Mouse (Mus musculus): ENCODE measurements at regions not wholly inside any gene's neighbourhood (a gene's known extent, or its start where the extent isn't known, plus 50 kb on each side); places are given as distances from the start of the nearest gene placed in this dataset.

DNA sequence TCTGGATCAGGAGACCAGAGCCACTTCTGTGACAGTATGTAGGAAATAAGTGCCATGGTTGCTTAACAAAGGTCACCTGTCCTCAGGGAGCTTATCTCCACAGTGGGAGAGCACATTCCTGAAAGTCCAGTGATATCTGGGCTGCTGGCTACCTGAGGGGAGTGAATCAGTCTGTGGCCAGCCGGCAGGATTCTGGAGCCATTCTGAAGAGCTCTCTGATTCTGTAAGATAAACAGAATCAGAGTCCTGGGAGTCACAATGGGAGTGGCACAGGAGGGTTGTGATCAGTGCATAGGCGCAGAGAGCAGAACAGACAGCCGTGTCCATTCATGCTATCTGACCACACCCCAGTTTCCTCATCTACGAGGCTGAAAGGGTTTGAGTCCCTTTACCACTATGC lies 116.0 kb upstream of the Slc22a23 start:
- Histone ChIP-seq H3K27ac (replicated peaks) (no peak overlapping the region), H3K4me3 (no peak overlapping the region), H3K27me3 (no peaks in the 10 kb centered on the region), H3K9ac (replicated peaks) (no peak overlapping the region), H3K9me3 (no peaks in the 10 kb centered on the region), H3K4me1 (peaks cover 11% of the 10 kb centered on the region), H3K4me2 (replicated peaks) (no peak overlapping the region), H3K36me3 (no peaks in the 10 kb centered on the region)
- ATAC-seq (replicated peaks): no peak
- 53% methylated on average over 4 of the region's 4 CpGs for WGBS

DNA sequence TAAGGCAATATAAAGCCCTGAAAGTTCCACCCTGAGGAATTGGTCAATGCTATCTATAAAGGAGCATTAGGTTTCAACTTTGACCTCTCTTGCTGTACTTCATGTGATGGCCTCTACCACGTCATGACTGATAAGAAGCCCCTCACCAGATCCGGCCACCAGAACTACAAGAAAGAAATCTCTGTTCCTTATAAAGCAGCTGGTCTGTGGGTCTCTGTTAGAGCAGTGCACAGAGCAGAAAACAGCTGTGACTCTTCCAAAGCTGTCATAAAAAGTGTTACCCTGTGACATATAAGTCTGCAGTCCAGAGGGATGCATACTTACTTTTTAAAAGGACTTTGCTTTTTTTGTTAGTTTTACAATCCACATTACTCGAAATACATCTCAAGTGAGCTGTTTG lies 111.1 kb upstream of the Slc22a23 start:
- H3K4me1 ChIP-seq: no peaks in the 10 kb centered on the region
- H3K9me3 ChIP-seq: no peaks in the 10 kb centered on the region
- H3K27me3 ChIP-seq: no peaks in the 10 kb centered on the region
- H3K36me3 ChIP-seq: no peaks in the 10 kb centered on the region
- no peak overlapping the region for H3K4me3 ChIP-seq
- H3K27ac ChIP-seq (replicated peaks): no peak overlapping the region
- H3K9ac ChIP-seq (replicated peaks): no peak overlapping the region
- no peak overlapping the region for H3K4me2 ChIP-seq (replicated peaks)
- WGBS: 85% methylated on average over 3 of the region's 3 CpGs
- ATAC-seq (replicated peaks): no peak

DNA sequence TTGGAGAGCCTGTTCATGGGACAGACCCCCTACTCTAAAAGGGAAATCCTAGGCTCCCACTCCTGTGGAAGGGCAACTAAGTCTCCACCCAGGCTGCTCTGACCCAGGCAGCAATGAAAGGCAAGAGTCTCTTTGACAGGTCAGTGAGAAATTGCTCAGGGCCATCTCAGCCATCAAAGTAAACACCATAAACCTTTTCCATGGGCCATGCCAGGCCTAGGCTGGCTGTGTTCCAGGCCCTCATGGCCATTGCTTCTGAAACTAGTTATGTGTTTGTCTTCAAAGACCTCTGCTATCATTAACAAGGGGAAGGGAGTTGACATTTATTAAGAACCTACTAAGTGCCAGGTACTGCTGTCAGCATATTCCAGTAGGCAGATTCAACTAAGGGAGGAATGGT lies 101.8 kb upstream of the Slc22a23 start:
- H3K4me1 ChIP-seq: no peaks in the 10 kb centered on the region
- H3K9me3 ChIP-seq: no peaks in the 10 kb centered on the region
- H3K27ac ChIP-seq (replicated peaks): no peak overlapping the region
- ATAC-seq (replicated peaks): no peak
- H3K36me3 ChIP-seq: no peaks in the 10 kb centered on the region
- H3K27me3 ChIP-seq: no peaks in the 10 kb centered on the region
- H3K4me3 ChIP-seq: no peak overlapping the region
- no peak overlapping the region for H3K9ac ChIP-seq (replicated peaks)
- no peak overlapping the region for H3K4me2 ChIP-seq (replicated peaks)

DNA sequence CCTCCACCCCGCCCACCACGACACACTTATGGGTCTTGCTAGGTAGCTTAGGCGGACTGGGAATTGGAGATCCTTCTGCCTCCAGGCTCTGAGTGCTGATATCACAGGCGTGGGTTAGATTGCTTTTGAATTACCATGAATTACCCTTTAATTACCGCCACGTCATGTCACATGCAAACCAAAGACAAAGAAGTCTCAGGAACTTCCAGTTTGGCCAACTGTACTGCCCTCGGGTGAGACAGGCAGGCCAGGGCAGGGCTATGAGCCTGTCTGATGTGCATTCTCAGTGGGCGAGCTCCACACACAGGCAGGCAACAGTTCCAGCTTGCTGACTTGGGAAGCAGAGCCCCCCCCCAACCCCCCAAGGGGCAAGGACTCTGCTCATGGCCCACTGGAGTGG lies 101.3 kb upstream of the Slc22a23 start:
- 72% methylated on average over 8 of the region's 8 CpGs for WGBS
- Histone ChIP-seq H3K4me3 (no peak overlapping the region), H3K9me3 (no peaks in the 10 kb centered on the region), H3K4me1 (no peaks in the 10 kb centered on the region), H3K27me3 (no peaks in the 10 kb centered on the region), H3K9ac (replicated peaks) (no peak overlapping the region), H3K36me3 (no peaks in the 10 kb centered on the region), H3K4me2 (replicated peaks) (no peak overlapping the region), H3K27ac (replicated peaks) (no peak overlapping the region)
- ATAC-seq (replicated peaks): no peak

DNA sequence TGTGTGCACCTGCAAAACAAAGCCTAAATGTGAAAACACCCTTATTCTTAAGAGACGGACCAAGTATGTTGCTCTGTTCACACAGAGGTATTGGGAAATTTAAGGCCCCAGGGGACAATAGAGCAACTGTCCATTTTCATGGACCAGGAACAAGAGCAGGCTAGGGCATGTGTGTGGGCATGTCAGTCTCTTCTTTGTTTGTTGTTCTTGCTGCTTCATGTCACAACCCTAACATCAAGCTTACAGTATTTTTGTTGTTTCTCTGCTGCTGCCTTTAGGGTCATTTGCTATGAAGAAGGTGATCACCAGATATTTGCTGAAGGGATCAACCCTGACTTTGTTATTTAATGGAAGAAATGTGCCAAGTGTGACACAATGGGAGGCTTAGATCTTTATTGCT lies 96.4 kb upstream of the Slc22a23 start:
- Histone ChIP-seq H3K4me2 (replicated peaks) (no peak overlapping the region), H3K9me3 (no peaks in the 10 kb centered on the region), H3K27me3 (no peaks in the 10 kb centered on the region), H3K27ac (replicated peaks) (no peak overlapping the region), H3K9ac (replicated peaks) (no peak overlapping the region), H3K36me3 (no peaks in the 10 kb centered on the region), H3K4me1 (no peaks in the 10 kb centered on the region), H3K4me3 (no peak overlapping the region)
- WGBS: 56% methylated on average over 1 of the region's 1 CpGs
- ATAC-seq (replicated peaks): no peak

DNA sequence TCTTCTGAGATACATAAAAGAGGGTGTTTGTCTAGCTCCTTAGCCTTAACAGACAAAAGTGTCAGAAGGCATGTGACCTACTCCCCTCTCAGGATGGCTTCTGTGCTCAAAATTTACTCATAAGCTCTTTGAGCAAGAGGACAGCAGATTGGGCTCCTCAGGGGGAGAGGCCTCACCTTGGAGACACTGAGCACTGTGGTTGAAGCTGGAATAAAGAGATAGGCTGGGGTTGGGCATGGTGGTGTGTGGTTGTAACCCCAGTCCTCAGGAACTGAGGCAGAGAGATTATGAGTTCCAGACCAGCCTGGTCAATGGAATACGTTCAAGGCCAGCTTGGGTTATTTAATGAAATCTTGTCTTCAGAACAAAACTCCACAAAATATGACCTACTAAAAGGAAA lies 82.5 kb upstream of the Slc22a23 start:
- Histone ChIP-seq H3K27me3 (no peaks in the 10 kb centered on the region), H3K4me3 (no peak overlapping the region), H3K4me2 (replicated peaks) (no peak overlapping the region), H3K9me3 (no peaks in the 10 kb centered on the region), H3K27ac (replicated peaks) (no peak overlapping the region), H3K36me3 (no peaks in the 10 kb centered on the region), H3K4me1 (no peaks in the 10 kb centered on the region), H3K9ac (replicated peaks) (no peak overlapping the region)
- 97% methylated on average over 1 of the region's 1 CpGs for WGBS
- ATAC-seq (replicated peaks): no peak

DNA sequence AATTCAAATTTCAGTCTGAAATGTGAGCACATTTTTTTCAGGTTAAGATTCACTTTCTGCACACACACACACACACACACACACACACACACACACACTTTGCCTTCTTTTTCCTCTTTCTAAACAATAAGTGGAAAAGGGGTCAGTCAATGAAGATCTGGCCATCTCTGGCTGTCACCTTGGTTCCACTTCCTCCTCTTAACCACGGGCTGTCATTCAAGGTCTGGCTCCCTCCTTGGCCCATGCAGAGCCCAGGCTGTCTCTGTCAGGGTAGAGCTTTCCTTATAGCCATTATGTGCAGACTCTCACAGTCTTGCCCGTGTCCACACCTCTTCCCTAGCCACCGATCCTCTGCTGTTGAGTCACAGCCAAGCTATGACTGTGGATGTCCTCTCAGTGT lies 79.9 kb upstream of the Slc22a23 start:
- WGBS: 82% methylated on average over 3 of the region's 3 CpGs
- Histone ChIP-seq H3K36me3 (no peaks in the 10 kb centered on the region), H3K9me3 (no peaks in the 10 kb centered on the region), H3K4me3 (no peak overlapping the region), H3K4me1 (no peaks in the 10 kb centered on the region), H3K4me2 (replicated peaks) (no peak overlapping the region), H3K27me3 (no peaks in the 10 kb centered on the region), H3K9ac (replicated peaks) (no peak overlapping the region), H3K27ac (replicated peaks) (no peak overlapping the region)
- no peak for ATAC-seq (replicated peaks)

DNA sequence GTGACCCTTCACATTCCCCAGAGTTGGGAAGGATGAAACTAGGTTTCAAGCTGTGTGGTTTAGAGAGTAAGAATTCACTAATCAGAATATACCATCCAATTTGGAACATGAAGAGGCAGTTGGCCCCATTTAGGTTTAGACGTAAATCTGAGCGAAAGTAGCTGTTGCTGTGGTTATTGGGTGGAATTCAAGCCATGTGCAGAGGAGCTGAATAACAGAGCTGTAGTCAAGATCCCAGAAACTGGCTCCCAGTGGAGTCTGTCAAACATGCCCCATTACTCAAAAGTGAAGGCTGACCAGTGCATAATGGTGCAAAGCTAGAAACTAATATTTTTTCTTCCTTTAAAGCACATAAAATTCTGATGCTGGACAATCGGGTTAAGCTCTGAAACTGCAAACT lies 76.7 kb upstream of the Slc22a23 start:
- ATAC-seq (replicated peaks): no peak
- no peak overlapping the region for H3K27ac ChIP-seq (replicated peaks)
- whole genome bisulfite sequencing: 64% methylated on average over 3 of the region's 3 CpGs

DNA sequence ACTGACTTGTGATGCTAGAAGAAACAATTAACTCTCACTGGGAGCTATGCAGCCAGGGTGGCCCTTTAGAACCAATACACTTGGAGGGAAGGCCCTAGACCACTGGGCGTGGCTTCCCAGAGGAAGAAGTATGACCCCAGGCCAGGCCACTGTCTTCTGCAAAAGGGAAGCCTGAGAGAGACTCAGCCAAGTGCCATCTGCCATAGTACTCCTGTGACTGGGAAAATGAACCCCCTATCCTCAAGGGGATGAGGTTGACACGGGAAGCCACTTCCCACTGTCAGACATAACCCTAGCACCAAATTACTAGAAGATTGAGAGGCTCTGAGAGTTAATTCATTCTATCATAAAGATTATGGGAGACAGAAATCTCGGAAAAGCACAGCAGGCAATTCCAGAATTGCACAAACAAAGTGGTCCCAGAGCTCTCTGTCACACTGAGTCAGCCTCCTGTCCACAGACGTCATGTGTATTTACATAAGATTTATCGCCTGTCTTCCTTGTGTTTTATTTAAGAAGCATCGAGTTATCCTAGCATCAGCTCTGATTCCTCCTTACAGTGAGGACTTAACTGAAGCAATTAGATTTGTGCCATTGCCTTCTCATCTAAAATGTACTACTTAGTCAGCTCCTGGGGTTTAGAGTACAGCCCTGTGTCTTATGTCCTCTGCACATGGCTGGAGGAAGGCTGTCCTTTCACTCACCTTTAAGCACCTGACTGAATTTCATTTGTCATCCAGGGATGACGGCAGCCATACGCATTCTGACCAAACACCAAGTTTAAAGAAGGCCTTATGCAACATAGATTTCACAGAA lies 75.6 kb upstream of the Slc22a23 start:
- 78% methylated on average over 8 of the region's 8 CpGs for WGBS
- Histone ChIP-seq H3K9me3 (no peaks in the 10 kb centered on the region), H3K4me2 (replicated peaks) (no peak overlapping the region), H3K27me3 (no peaks in the 10 kb centered on the region), H3K4me1 (no peaks in the 10 kb centered on the region), H3K36me3 (no peaks in the 10 kb centered on the region), H3K27ac (replicated peaks) (no peak overlapping the region), H3K9ac (replicated peaks) (no peak overlapping the region), H3K4me3 (no peak overlapping the region)
- ATAC-seq (replicated peaks): no peak

More for the DNA sequence above, 76.7 kb upstream of the Slc22a23 start:
- Histone ChIP-seq H3K27me3 (no peaks in the 10 kb centered on the region), H3K4me2 (replicated peaks) (no peak overlapping the region), H3K4me1 (no peaks in the 10 kb centered on the region), H3K9ac (replicated peaks) (no peak overlapping the region), H3K36me3 (no peaks in the 10 kb centered on the region), H3K4me3 (no peak overlapping the region), H3K9me3 (no peaks in the 10 kb centered on the region)

DNA sequence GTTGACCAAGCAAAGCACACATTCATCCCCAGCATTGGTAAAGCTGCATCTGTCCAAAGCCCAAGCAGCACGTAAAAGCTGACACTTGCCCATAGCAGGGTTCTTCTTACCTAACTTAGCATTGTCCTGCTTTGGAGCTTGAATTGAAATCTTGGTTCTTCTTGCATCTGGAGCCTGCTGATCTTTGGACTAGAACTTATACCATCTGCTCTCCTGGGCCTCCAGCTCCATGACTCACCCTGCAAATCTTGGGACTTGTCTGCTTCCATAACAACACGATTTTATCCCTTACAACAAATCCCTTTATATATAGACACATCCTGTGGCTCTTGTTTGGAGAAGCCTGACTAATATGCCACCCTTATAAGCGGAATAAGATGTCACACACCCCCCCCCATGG lies 74.1 kb upstream of the Slc22a23 start:
- Histone ChIP-seq H3K4me1 (no peaks in the 10 kb centered on the region), H3K27me3 (no peaks in the 10 kb centered on the region), H3K36me3 (no peaks in the 10 kb centered on the region), H3K9me3 (no peaks in the 10 kb centered on the region), H3K27ac (replicated peaks) (no peak overlapping the region), H3K4me2 (replicated peaks) (no peak overlapping the region), H3K4me3 (no peak overlapping the region), H3K9ac (replicated peaks) (no peak overlapping the region)
- ATAC-seq (replicated peaks): no peak
- WGBS: 87% methylated on average over 3 of the region's 3 CpGs

DNA sequence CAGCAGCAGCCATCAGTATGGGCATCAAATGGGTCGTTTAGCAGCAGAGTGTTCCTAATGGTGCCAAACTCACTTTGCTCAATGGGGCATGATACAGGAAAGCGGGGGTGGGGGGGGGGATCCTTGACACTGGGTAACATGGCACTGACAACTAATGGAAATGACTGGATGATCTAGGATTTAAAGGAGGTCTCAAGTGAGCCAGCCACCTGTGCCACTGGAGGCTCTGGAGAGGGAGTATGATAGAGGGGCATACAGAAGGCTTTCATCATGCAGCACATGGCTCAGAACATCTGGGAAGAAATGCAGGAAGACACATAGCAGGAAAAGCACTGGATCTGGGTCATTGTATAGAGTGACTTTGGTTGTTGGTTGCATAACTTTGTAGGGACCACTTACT lies 71.6 kb upstream of the Slc22a23 start:
- H3K36me3 ChIP-seq: no peaks in the 10 kb centered on the region
- no peak overlapping the region for H3K27ac ChIP-seq (replicated peaks)
- H3K4me2 ChIP-seq (replicated peaks): no peak overlapping the region
- no peaks in the 10 kb centered on the region for H3K4me1 ChIP-seq
- H3K9ac ChIP-seq (replicated peaks): no peak overlapping the region
- no peaks in the 10 kb centered on the region for H3K9me3 ChIP-seq
- ATAC-seq (replicated peaks): no peak
- 69% methylated on average over 2 of the region's 2 CpGs for WGBS
- H3K4me3 ChIP-seq: no peak overlapping the region
- no peaks in the 10 kb centered on the region for H3K27me3 ChIP-seq

DNA sequence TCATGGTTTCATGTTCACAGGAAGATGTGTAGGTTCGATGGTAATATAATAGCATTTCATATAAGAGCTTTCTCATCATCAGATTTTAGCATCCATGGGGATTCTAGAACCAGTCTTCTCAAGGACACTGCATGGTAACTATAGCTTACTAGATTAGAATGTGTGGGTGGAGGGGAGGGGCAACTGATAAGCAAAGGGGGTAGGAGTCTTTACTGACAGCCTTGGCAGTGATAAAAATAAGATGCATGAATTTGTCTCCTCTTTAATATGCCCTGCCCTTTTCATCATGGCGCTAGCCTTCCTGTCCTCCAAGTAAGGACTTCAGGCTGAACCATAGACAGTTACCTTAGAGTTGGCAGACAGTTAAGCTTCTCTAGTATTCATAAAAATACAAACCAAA lies 69.6 kb upstream of the Slc22a23 start:
- Histone ChIP-seq H3K27ac (replicated peaks) (no peak overlapping the region), H3K4me2 (replicated peaks) (no peak overlapping the region), H3K36me3 (no peaks in the 10 kb centered on the region), H3K4me3 (no peak overlapping the region), H3K27me3 (no peaks in the 10 kb centered on the region), H3K4me1 (no peaks in the 10 kb centered on the region), H3K9me3 (no peaks in the 10 kb centered on the region), H3K9ac (replicated peaks) (no peak overlapping the region)
- 96% methylated on average over 2 of the region's 2 CpGs for WGBS
- ATAC-seq (replicated peaks): no peak

DNA sequence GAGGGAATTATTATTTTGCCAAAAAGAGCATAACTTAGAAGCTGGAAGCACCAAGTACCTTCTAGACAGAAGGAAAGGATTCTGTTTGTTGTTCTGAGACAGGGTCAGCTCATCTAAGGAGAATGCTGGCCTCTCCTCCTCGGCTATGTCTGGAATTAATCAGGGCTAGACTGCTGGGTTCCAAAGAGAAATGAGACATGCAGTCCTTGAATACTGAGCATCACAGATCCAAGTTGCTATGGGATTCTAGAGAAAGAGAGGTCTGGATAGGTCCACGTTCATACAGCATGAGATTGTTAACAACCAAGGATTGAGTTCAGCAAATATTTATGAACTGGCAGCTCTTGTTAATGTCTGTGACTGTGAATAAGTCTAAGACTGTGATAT lies 63.7 kb upstream of the Slc22a23 start:
- H3K4me3 ChIP-seq: no peak overlapping the region
- H3K36me3 ChIP-seq: no peaks in the 10 kb centered on the region
- no peaks in the 10 kb centered on the region for H3K27me3 ChIP-seq
- H3K4me1 ChIP-seq: no peaks in the 10 kb centered on the region
- 49% methylated on average over 2 of the region's 2 CpGs for WGBS
- no peak for ATAC-seq (replicated peaks)
- H3K4me2 ChIP-seq (replicated peaks): no peak overlapping the region
- H3K9me3 ChIP-seq: no peaks in the 10 kb centered on the region
- no peak overlapping the region for H3K9ac ChIP-seq (replicated peaks)
- no peak overlapping the region for H3K27ac ChIP-seq (replicated peaks)

Measured in forebrain, embryonic 15.5 days (tissue).